Mouse (Mus musculus) lung, adult 2 months (tissue): ENCODE results near the gene H3f3b.

Source experiments
- CTCF ChIP-seq: fragments of 200-500 bp; IDR thresholded peaks from 2 replicates; pipeline ENCODE4 v1.5.1; 2011; ENCODE audit warnings: mild to moderate bottlenecking, low read length, control low read depth; ENCODE audit not compliant: insufficient read depth
- POLR2A ChIP-seq: fragments of 200-500 bp; IDR thresholded peaks from 2 replicates; pipeline ENCODE4 v1.6.1; 2011; ENCODE audit warnings: low read depth, mild to moderate bottlenecking, control low read depth, low read length, borderline replicate concordance; ENCODE audit errors: extremely low read depth

- no peak for TF ChIP-seq CTCF
- TF ChIP-seq POLR2A, result no peak
Measured at GRCm38 (mm10) chr11:116076836-116077235, 49.1 kb upstream of the H3f3b start.
